Mouse (Mus musculus) kidney, adult 2 months (tissue): ENCODE results near the gene Mrpl4.

ENCODE experiments used
- CTCF ChIP-seq: fragments of 200-500 bp; conservative IDR thresholded peaks from 2 replicates; pipeline ENCODE4 v1.5.1; 2011; ENCODE audit warnings: low read depth, mild to moderate bottlenecking, control low read depth, low read length, moderate library complexity, mixed read lengths; ENCODE audit not compliant: insufficient read depth, insufficient read length
- POLR2A ChIP-seq: fragments of 200-500 bp; IDR thresholded peaks from one replicate; pipeline ENCODE4 v1.6.1; 2011; ENCODE audit warnings: low read depth, low read length, control low read depth

GRCm38 (mm10) chr9:21032491-21032890 lies 30.0 kb downstream of the Mrpl4 start:
- TF ChIP-seq CTCF, result no peak
- no peak for TF ChIP-seq POLR2A
